Mouse (Mus musculus): ENCODE measurements at regions not wholly inside any gene's neighbourhood (a gene's known extent, or its start where the extent isn't known, plus 50 kb on each side); places are given as distances from the start of the nearest gene placed in this dataset.
"Not testable (repeated sequence)": the region's sequence is repeated elsewhere in the genome, so short reads cannot be mapped to it uniquely, and the experiment has no call there.

GRCm38 (mm10) chrX:31775937-31776336 lies 59.0 kb upstream of the Btbd35f25 start:
- not testable (repeated sequence) for H3K4me2 ChIP-seq (replicated peaks); H3K27me3 ChIP-seq; H3K27ac ChIP-seq; H3K9ac ChIP-seq; H3K4me1 ChIP-seq; H3K4me3 ChIP-seq; H3K36me3 ChIP-seq; ATAC-seq (ENCODE audit: low FRiP score, low read depth)
- WGBS: 83% methylated on average over 8 of the region's 8 CpGs
- peaks cover 56% of the 10 kb centered on the region for H3K9me3 ChIP-seq

DNA sequence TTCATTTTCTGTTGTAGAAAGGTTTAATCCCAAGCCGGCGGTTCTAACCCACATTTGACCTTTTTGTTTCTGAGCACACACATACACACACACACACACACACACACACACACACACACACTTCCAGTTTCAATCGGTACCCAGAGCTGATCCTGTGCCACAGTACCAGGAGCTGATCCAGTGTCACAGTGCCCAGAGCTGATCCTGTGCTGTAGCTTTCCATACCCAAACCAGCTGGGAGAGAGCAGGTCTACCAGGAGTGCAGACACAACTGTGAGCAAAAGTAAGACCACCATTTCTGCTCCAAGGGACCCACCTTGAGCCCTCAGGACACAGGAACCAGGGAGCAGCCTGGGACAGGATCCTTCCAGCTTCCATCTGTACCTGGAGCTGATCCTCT lies 58.3 kb upstream of the Btbd35f25 start:
- no peaks in the 10 kb centered on the region for H3K4me1 ChIP-seq
- H3K27me3 ChIP-seq: no peaks in the 10 kb centered on the region
- H3K27ac ChIP-seq: no peak overlapping the region
- WGBS: 89% methylated on average over 3 of the region's 3 CpGs
- no peak for ATAC-seq (ENCODE audit: low FRiP score, low read depth)
- H3K9me3 ChIP-seq: peaks cover 61% of the 10 kb centered on the region
- H3K9ac ChIP-seq: no peak overlapping the region
- no peak overlapping the region for H3K4me3 ChIP-seq
- H3K4me2 ChIP-seq (replicated peaks): no peak overlapping the region
- no peaks in the 10 kb centered on the region for H3K36me3 ChIP-seq
